Mouse (Mus musculus) intestine, postnatal 0 days (tissue): ENCODE data around the gene Fryl. TPM values are rescaled to one million over a fixed set of nuclear protein-coding genes. Genes with fewer than 3 reads are reported as not detected.
"Not testable (repeated sequence)": the region's sequence is repeated elsewhere in the genome, so short reads cannot be mapped to it uniquely, and the experiment has no call there.

Experiments used
- ATAC-seq: fragments of 200-750 bp; cut with Nextera tagmentation; 2 replicates; pipeline ENCODE4 v1.8.0; 2017; ENCODE audit warnings: mild to moderate bottlenecking, moderate TSS enrichment, moderate library complexity
- H3K27ac ChIP-seq: fragments of 300-500 bp; sonication (generic); 2 replicates; pipeline ENCODE4 v1.5.1; 2014; ENCODE audit warnings: mild to moderate bottlenecking, low read depth, low read length, moderate library complexity
- H3K27me3 ChIP-seq: fragments of 300-500 bp; sonication (generic); replicated peaks from 2 replicates; pipeline ENCODE4 v1.6.1; 2014; ENCODE audit warnings: low read length, mixed read lengths; ENCODE audit not compliant: control insufficient read depth, insufficient read depth
- H3K36me3 ChIP-seq: fragments of 300-500 bp; sonication (generic); 2 replicates; pipeline ENCODE4 v1.6.1; 2014; ENCODE audit warnings: mild to moderate bottlenecking, moderate library complexity; ENCODE audit not compliant: control insufficient read depth, insufficient read depth
- H3K4me1 ChIP-seq: fragments of 300-500 bp; sonication (generic); replicated peaks from 2 replicates; pipeline ENCODE4 v1.6.1; 2014; ENCODE audit warnings: antibody characterized with exemption, low read length, mixed read lengths; ENCODE audit not compliant: control insufficient read depth, insufficient read depth
- H3K4me2 ChIP-seq: fragments of 300-500 bp; sonication (generic); replicated peaks from 2 replicates; pipeline ENCODE4 v1.6.1; 2014; ENCODE audit warnings: low read depth, mild to moderate bottlenecking, moderate library complexity
- H3K4me3 ChIP-seq: fragments of 300-500 bp; sonication (generic); 2 replicates; pipeline ENCODE4 v1.5.1; 2014; ENCODE audit warnings: low read depth, low read length
- H3K9ac ChIP-seq: fragments of 300-500 bp; sonication (generic); 2 replicates; pipeline ENCODE4 v1.6.1; 2014; ENCODE audit warnings: mild to moderate bottlenecking, low read depth, low read length
- H3K9me3 ChIP-seq: fragments of 300-500 bp; sonication (generic); 2 replicates; pipeline ENCODE4 v1.6.1; 2016; ENCODE audit warnings: mixed run types; ENCODE audit not compliant: control insufficient read depth
- CTCF ChIP-seq: sonication (generic); IDR thresholded peaks from 2 replicates; pipeline ENCODE4 v1.5.1; 2016; ENCODE audit warnings: low read depth, mild to moderate bottlenecking, control low read depth, antibody characterized with exemption, moderate library complexity
- WGBS: fragments of 180-500 bp; shearing (Covaris S2); extraction: QIAGEN DNeasy Blood & Tissue Kit; methylation state at CpG from one replicate; pipeline ENCODE4 v1.1.7; 2014; 5-methylcytosine and 5-hydroxymethylcytosine counted together
- polyA plus RNA-seq: library from polyadenylated mRNA; unstranded; fragments of >200 nt; fragmentation: Nextera tagmentation; extraction: Ambion mirVana; gene quantifications from 2 replicates; pipeline ENCODE4 v1.2.1, GENCODE M21; 2015

Fryl gene
- polyA plus RNA-seq, 1 experiment from 2014 or later: 28.2 TPM

DNA sequence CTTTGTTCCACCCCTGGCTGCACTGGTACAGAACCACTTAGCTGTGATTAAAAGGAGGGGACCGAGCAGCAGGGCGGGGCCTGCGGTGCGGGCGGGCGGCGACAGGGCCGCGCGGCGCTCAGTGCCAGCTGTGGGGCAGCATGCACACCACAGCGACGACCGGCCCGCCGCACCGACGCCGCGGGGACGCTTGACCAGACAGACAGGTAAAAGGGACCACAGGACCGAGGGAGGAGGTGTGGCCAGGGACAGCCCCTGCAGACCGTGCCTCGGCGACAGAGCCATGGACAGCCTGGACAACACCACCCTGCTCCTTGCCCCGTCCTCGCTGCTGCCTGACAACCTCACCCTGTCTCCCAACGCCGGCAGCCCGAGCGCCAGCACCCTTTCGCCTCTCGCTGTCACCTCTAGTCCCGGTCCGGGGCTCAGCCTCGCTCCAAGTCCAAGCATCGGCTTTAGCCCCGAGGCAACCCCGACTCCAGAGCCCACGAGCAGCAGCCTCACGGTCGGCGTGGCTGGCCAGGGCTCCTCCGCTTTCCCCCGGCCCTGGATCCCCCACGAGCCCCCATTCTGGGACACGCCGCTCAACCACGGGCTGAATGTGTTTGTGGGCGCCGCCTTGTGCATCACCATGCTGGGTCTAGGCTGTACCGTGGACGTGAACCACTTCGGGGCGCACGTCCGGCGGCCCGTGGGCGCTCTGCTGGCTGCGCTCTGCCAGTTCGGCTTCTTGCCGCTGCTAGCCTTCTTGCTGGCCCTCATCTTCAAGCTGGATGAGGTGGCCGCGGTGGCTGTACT is 249.4 kb downstream of the Fryl start, which contains the start of gene Slc10a4:
Slc10a4 (plus strand) TSS at position 100 of the 798 bp plus-strand sequence.
- 0 out of 2 replicates have a peak, but pooled peaks have one; percentile 38 for ATAC-seq

DNA sequence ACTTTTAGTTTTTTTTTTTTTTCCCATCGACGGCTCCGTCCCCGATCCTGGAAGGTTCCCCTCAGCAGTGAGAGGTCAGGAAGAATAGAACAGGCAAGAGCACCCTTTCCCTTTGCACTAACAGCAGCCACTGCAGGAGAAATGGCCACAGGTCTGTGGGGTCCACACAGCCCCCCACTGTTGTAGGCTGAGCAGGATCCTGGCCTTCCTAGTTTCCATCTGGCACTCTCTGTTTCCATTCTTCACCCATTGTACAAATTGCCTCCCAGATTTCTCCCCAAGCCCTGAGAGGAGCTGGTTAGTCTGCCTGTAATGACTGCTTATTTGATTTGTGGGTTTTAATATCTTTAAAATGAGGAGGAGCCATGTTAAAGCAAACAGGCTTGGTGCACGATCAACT is 252.4 kb downstream of the Fryl start:
- Histone ChIP-seq H3K9ac (no peak overlapping the region), H3K36me3 (no peaks in the 10 kb centered on the region), H3K4me2 (no peak overlapping the region), H3K4me1 (no peaks in the 10 kb centered on the region), H3K9me3 (no peaks in the 10 kb centered on the region), H3K4me3 (no peak overlapping the region), H3K27me3 (peaks cover 13% of the 10 kb centered on the region), H3K27ac (no peak overlapping the region)
- WGBS: 82% methylated on average over 5 of the region's 5 CpGs
- TF ChIP-seq CTCF: no peak
- ATAC-seq: no peak

More for the DNA sequence above, 249.4 kb downstream of the Fryl start, which contains the start of gene Slc10a4:
- Histone ChIP-seq H3K9me3 (no peaks in the 10 kb centered on the region), H3K27me3 (peaks cover 13% of the 10 kb centered on the region), H3K4me3 (peak within 1 kb of the TSS; percentile 43), H3K27ac (no peak within 1 kb of the TSS), H3K4me2 (peak within 1 kb of the TSS; percentile 66), H3K9ac (no peak within 1 kb of the TSS), H3K4me1 (no peaks in the 10 kb centered on the region), H3K36me3 (no peaks in the 10 kb centered on the region)
- 10% methylated on average over 63 of the region's 65 CpGs for WGBS
- TF ChIP-seq CTCF: peak; percentile 6; the same call in 1 of the 2 replicates

DNA sequence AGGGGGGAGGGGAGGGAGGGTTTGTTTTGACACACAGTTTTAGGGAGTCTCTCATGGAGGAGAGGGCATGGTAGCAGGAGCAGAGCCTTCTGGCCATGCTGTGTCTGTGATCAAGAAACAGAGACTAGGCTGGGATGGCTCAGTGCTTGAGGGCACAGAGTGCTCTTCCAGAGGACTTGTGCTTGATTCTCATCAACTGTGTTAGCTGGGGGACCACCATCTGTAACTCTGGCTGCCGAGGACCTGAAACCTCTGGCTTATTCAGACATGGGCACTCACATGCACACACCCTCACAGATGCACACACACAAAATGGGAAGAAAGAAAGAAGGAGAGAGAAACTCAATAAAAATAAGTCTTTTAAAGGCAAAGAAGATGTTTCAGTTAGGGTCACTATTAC is 257.9 kb downstream of the Fryl start:
- H3K9ac ChIP-seq, H3K9me3 ChIP-seq, H3K4me3 ChIP-seq, H3K27me3 ChIP-seq, ATAC-seq, H3K36me3 ChIP-seq, H3K4me2 ChIP-seq, H3K27ac ChIP-seq, H3K4me1 ChIP-seq: not testable (repeated sequence)
- 82% methylated on average over 1 of the region's 1 CpGs for WGBS

DNA sequence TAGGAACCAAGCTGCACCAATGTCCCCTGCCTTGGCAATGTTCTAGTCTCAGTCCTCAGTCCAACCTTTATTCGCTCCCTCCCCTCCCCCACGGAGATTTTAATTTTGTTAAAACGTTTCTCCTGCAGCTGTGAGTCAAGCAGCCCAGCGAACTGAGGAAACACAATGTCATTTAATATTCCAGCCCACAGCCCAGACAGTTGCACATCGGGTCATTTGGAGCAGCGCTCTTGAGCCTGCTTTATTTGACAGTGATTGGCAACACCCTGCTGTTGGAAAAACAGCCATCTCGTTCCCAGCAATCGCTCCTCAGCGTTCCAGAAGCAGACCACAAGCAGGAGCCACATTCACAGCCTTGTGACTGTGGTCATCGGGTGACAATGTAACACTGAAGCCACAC is 261.0 kb downstream of the Fryl start:
- Histone ChIP-seq H3K4me2 (no peak overlapping the region), H3K27ac (no peak overlapping the region), H3K27me3 (no peaks in the 10 kb centered on the region), H3K36me3 (no peaks in the 10 kb centered on the region), H3K9ac (no peak overlapping the region), H3K4me1 (no peaks in the 10 kb centered on the region), H3K9me3 (no peaks in the 10 kb centered on the region), H3K4me3 (no peak overlapping the region)
- TF ChIP-seq CTCF: no peak
- WGBS: 54% methylated on average over 10 of the region's 10 CpGs
- ATAC-seq: no peak

DNA sequence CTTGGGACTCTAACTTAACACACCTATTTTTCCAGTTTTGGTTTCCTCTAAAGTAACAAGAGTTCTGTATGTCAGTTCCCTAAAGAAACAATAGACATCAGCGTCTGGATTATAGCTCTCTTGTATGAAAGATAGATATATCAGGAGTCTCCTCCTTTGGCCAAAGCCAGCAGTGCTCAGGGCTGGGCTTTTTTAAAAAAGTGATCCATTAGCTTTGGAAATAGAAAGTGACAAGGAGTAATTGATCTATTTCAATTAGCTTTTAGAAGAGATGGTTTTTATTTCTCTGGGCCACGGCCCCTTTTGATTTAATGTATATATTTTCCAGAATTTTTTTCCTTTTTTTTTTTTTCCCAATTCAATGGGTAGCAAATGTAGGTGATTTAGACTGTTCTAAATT is 261.5 kb downstream of the Fryl start:
- Histone ChIP-seq H3K9me3 (no peaks in the 10 kb centered on the region), H3K27ac (no peak overlapping the region), H3K4me3 (no peak overlapping the region), H3K4me1 (no peaks in the 10 kb centered on the region), H3K9ac (no peak overlapping the region), H3K27me3 (no peaks in the 10 kb centered on the region), H3K36me3 (no peaks in the 10 kb centered on the region), H3K4me2 (no peak overlapping the region)
- no peak for TF ChIP-seq CTCF
- no peak for ATAC-seq
- WGBS: 74% methylated on average over 2 of the region's 2 CpGs

DNA sequence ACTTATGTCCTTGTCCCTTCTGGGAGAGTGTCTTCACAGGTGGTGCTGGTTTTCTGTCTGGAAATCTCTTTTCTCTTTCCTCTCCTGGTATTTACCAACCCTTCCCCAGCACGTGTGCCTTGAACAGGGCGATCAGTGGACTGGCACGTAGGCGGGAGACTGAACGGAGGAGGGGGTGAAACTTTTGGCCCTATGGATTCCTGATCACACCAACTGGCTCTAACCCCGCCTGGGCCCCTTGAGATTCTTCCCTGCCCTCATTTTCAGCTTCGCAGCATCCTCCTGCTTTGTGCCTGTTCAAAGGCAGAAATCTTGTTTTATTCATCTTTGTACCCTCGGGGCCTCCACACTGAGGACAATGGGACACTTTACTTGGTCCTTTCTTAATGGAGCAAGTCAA is 262.0 kb downstream of the Fryl start:
- no peak overlapping the region for H3K27ac ChIP-seq
- 79% methylated on average over 8 of the region's 8 CpGs for WGBS
- no peak for ATAC-seq
- no peaks in the 10 kb centered on the region for H3K27me3 ChIP-seq
- no peak overlapping the region for H3K4me2 ChIP-seq
- no peak overlapping the region for H3K9ac ChIP-seq
- no peaks in the 10 kb centered on the region for H3K9me3 ChIP-seq
- no peak for TF ChIP-seq CTCF
- no peaks in the 10 kb centered on the region for H3K4me1 ChIP-seq
- no peak overlapping the region for H3K4me3 ChIP-seq
- no peaks in the 10 kb centered on the region for H3K36me3 ChIP-seq
